Mouse (Mus musculus) hindbrain, embryonic 14.5 days (tissue): ENCODE data around the gene Bmp8a. TPM values are rescaled to one million over a fixed set of nuclear protein-coding genes. Genes with fewer than 3 reads are reported as not detected.
"Not testable (repeated sequence)": the region's sequence is repeated elsewhere in the genome, so short reads cannot be mapped to it uniquely, and the experiment has no call there.

Experiments
- ATAC-seq: fragments of 200-750 bp; cut with Nextera tagmentation; 2 replicates; pipeline ENCODE4 v1.8.0; 2017; ENCODE audit warnings: moderate number of reproducible peaks, mild to moderate bottlenecking, moderate TSS enrichment, moderate library complexity; ENCODE audit not compliant: low FRiP score
- DNase-seq: peaks from one replicate; pipeline ENCODE4 v3.0.0-alpha.2; 2015; ENCODE audit warnings: low spot score
- H3K27ac ChIP-seq: fragments of 300-500 bp; sonication (generic); 2 replicates; pipeline ENCODE4 v1.5.1; 2014; ENCODE audit warnings: mild to moderate bottlenecking, moderate library complexity
- H3K27me3 ChIP-seq: fragments of 300-500 bp; sonication (generic); 2 replicates; pipeline ENCODE4 v1.6.1; 2014; ENCODE audit warnings: mild to moderate bottlenecking, low read length, mixed read lengths; ENCODE audit not compliant: control insufficient read depth, insufficient read depth
- H3K36me3 ChIP-seq: fragments of 300-500 bp; sonication (generic); replicated peaks from 2 replicates; pipeline ENCODE4 v1.6.1; 2014; ENCODE audit not compliant: control insufficient read depth, insufficient read depth
- H3K4me1 ChIP-seq: fragments of 300-500 bp; sonication (generic); replicated peaks from 2 replicates; pipeline ENCODE4 v1.6.1; 2014; ENCODE audit warnings: antibody characterized with exemption, low read length, mixed read lengths; ENCODE audit not compliant: control insufficient read depth, insufficient read depth
- H3K4me2 ChIP-seq: fragments of 300-500 bp; sonication (generic); replicated peaks from 2 replicates; pipeline ENCODE4 v1.6.1; 2014; ENCODE audit warnings: mild to moderate bottlenecking, moderate library complexity
- H3K4me3 ChIP-seq: fragments of 300-500 bp; sonication (generic); replicated peaks from 2 replicates; pipeline ENCODE4 v1.5.1; 2014; ENCODE audit warnings: mild to moderate bottlenecking, low read length
- H3K9ac ChIP-seq: fragments of 300-500 bp; sonication (generic); 2 replicates; pipeline ENCODE4 v1.6.1; 2014
- H3K9me3 ChIP-seq: fragments of 300-500 bp; sonication (generic); 2 replicates; pipeline ENCODE4 v1.6.1; 2016; ENCODE audit warnings: low read length; ENCODE audit not compliant: control insufficient read depth
- WGBS: fragments of 180-500 bp; shearing (Covaris S2); extraction: QIAGEN DNeasy Blood & Tissue Kit; methylation state at CpG from one replicate; pipeline ENCODE4 v1.1.7; 2014; 5-methylcytosine and 5-hydroxymethylcytosine counted together
- polyA plus RNA-seq: library from polyadenylated mRNA; unstranded; fragments of >200 nt; fragmentation: Nextera tagmentation; extraction: Ambion mirVana; gene quantifications from 2 replicates; pipeline ENCODE4 v1.2.1, GENCODE M21; 2014

Gene Bmp8a
- polyA plus RNA-seq, 1 experiment from 2014 or later = 0.25 TPM

- not testable (repeated sequence) for ATAC-seq, H3K27me3 ChIP-seq, H3K27ac ChIP-seq, DNase-seq, H3K9me3 ChIP-seq
- Histone ChIP-seq H3K9ac (peak overlapping the region; percentile 60), H3K4me3 (peak overlapping the region; percentile 45), H3K4me2 (peak overlapping the region; percentile 89), H3K36me3 (peaks cover 21% of the 10 kb centered on the region), H3K4me1 (peaks cover 27% of the 10 kb centered on the region)
- 2% methylated on average over 13 of the region's 15 CpGs for WGBS
These were observed 59.4 kb downstream of the Bmp8a start for GRCm38 (mm10) chr4:123283675-123284064.

GRCm38 (mm10) chr4:123282915-123283674 is 60.0 kb downstream of the Bmp8a start:
- DNase-seq, H3K9me3 ChIP-seq, H3K27me3 ChIP-seq: not testable (repeated sequence)
- Histone ChIP-seq H3K4me3 (peak overlapping the region; percentile 45), H3K4me2 (peak overlapping the region; percentile 89), H3K9ac (peak overlapping the region; percentile 60), H3K27ac (0 out of 2 replicates have a peak overlapping the region, but pooled peaks have one; percentile 48), H3K4me1 (peaks cover 27% of the 10 kb centered on the region), H3K36me3 (peaks cover 16% of the 10 kb centered on the region)
- peak; percentile 53; the same call in 1 of the 2 replicates for ATAC-seq
- 0% methylated on average over 41 of the region's 55 CpGs for WGBS

GRCm38 (mm10) chr4:123282500-123282899 is 60.6 kb downstream of the Bmp8a start:
- WGBS = under 1% methylated on average over 25 of the region's 25 CpGs

GRCm38 (mm10) chr4:123280117-123280516 is 62.9 kb downstream of the Bmp8a start:
- no peak overlapping the region for H3K27ac ChIP-seq
- ATAC-seq (no peak), DNase-seq (no peak)
- H3K9me3 ChIP-seq = no peaks in the 10 kb centered on the region
- WGBS = 87% methylated on average over 3 of the region's 3 CpGs
- H3K9ac ChIP-seq = no peak overlapping the region
- H3K4me2 ChIP-seq = no peak overlapping the region
- no peak overlapping the region for H3K4me3 ChIP-seq
- no peaks in the 10 kb centered on the region for H3K27me3 ChIP-seq
- H3K4me1 ChIP-seq = peaks cover 15% of the 10 kb centered on the region
- H3K36me3 ChIP-seq = no peaks in the 10 kb centered on the region

More at GRCm38 (mm10) chr4:123282500-123282899, 60.6 kb downstream of the Bmp8a start:
- H3K9me3 ChIP-seq = no peaks in the 10 kb centered on the region
- DNase-seq = peak; percentile 87
- peak overlapping the region; percentile 60 for H3K9ac ChIP-seq
- peak; percentile 93 for ATAC-seq
- peak overlapping the region; percentile 48; the same call in 1 of the 2 replicates for H3K27ac ChIP-seq
- H3K36me3 ChIP-seq = peaks cover 10% of the 10 kb centered on the region
- peak overlapping the region; percentile 45 for H3K4me3 ChIP-seq
- H3K4me2 ChIP-seq = peak overlapping the region; percentile 89
- H3K27me3 ChIP-seq = no peaks in the 10 kb centered on the region
- H3K4me1 ChIP-seq = peaks cover 27% of the 10 kb centered on the region

- H3K36me3 ChIP-seq = no peaks in the 10 kb centered on the region
- DNase-seq (no peak), ATAC-seq (no peak)
- H3K4me3 ChIP-seq = no peak overlapping the region
- no peak overlapping the region for H3K27ac ChIP-seq
- H3K4me2 ChIP-seq = no peak overlapping the region
- no peak overlapping the region for H3K9ac ChIP-seq
- no peaks in the 10 kb centered on the region for H3K27me3 ChIP-seq
- no peaks in the 10 kb centered on the region for H3K4me1 ChIP-seq
- H3K9me3 ChIP-seq = no peaks in the 10 kb centered on the region
- 94% methylated on average over 3 of the region's 3 CpGs for WGBS
These were observed 72.0 kb downstream of the Bmp8a start for GRCm38 (mm10) chr4:123271063-123271462.

Other genes with a start within 250 kb of the Bmp8a start
- gene Bmp8b, start 238.1 kb downstream of the Bmp8a start, polyA plus RNA-seq = 0.42 and 0.59 TPM in 2 replicates
- 0.65 and 1.1 TPM in 2 replicates for gene Oxct2b, start 227.0 kb downstream of the Bmp8a start, polyA plus RNA-seq
- gene Ppie, start 203.3 kb downstream of the Bmp8a start, polyA plus RNA-seq = 50.2 and 54.9 TPM in 2 replicates
- gene Hpcal4, start 160.0 kb downstream of the Bmp8a start, polyA plus RNA-seq = 34.0 and 52.6 TPM in 2 replicates
- gene Nt5c1a, start 141.7 kb downstream of the Bmp8a start, polyA plus RNA-seq = 0.17 TPM in 1 of 2 replicates, not detected in the other
- gene Heyl, start 109.7 kb downstream of the Bmp8a start, polyA plus RNA-seq = 6.8 and 8.2 TPM in 2 replicates
- gene Pabpc4, start 80.9 kb downstream of the Bmp8a start, polyA plus RNA-seq = 32.9 and 33.6 TPM in 2 replicates
- 0.15 TPM in 1 of 2 replicates, not detected in the other for gene Oxct2a, start 19.6 kb downstream of the Bmp8a start, polyA plus RNA-seq